Mouse (Mus musculus) thymus, adult 2 months (tissue): ENCODE measurements around the gene Nr1d1.

Source experiments
- CTCF ChIP-seq: fragments of 200-500 bp; IDR thresholded peaks from 2 replicates; pipeline ENCODE4 v1.5.1; 2012; ENCODE audit warnings: mild to moderate bottlenecking, control low read depth, low read length, moderate library complexity, borderline replicate concordance; ENCODE audit not compliant: control insufficient read depth, poor library complexity, insufficient read depth; ENCODE audit errors: extremely low read depth
- POLR2A ChIP-seq: fragments of 200-500 bp; IDR thresholded peaks from 2 replicates; pipeline ENCODE4 v1.6.1; 2012; ENCODE audit warnings: mild to moderate bottlenecking, low read length, control low read depth, moderate library complexity; ENCODE audit not compliant: control insufficient read depth, poor library complexity, insufficient read depth; ENCODE audit errors: extremely low read depth

GRCm38 (mm10) chr11:98776052-98776764 lies 1.1 kb upstream of the Nr1d1 start:
- TF ChIP-seq POLR2A (no peak), CTCF (no peak)
